Mouse (Mus musculus): ENCODE measurements around the gene Peli3.

DNA sequence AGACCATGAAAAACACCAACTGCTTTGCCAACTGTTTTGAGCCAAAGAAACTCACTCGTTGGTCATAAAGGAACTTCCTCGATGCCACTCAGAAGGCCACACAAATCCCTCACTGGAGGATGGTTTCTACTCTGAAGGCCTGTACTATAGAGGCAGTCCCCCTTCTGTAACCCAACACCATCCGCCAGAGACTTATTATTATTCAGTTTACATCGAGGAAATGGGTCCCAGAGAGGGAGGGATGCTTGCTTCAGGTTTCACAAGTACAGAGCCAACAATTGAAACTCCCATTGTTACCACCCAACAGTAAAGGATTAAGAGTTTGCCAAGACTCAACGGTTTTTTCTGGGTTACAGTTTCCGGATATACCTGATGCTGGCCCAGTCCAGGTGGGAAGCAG is 2.6 kb upstream of the Peli3 start:
- TF ChIP-seq POLR2A (IDR thresholded peaks at IDR 0.05; ENCODE audit: low read depth, low read length) (no peak), CTCF (IDR thresholded peaks at IDR 0.05; ENCODE audit: extremely low read depth, insufficient read length, insufficient replicate concordance, low read depth, low read length) (no peak)

Measured in small intestine, adult 2 months (tissue).